Mouse (Mus musculus): Measurements from ENCODE around the gene H2afx. TPM values are rescaled to one million over a fixed set of nuclear protein-coding genes. Genes with fewer than 3 reads are reported as not detected.
A peak's percentile ranks its signal among the peaks of the same experiment; 100 is the strongest.
"Not testable (repeated sequence)": the region's sequence is repeated elsewhere in the genome, so short reads cannot be mapped to it uniquely, and the experiment has no call there.

The H2afx gene
- total RNA-seq, 2 experiments from 2014 or later, result 66.5 to 67.6 TPM

DNA sequence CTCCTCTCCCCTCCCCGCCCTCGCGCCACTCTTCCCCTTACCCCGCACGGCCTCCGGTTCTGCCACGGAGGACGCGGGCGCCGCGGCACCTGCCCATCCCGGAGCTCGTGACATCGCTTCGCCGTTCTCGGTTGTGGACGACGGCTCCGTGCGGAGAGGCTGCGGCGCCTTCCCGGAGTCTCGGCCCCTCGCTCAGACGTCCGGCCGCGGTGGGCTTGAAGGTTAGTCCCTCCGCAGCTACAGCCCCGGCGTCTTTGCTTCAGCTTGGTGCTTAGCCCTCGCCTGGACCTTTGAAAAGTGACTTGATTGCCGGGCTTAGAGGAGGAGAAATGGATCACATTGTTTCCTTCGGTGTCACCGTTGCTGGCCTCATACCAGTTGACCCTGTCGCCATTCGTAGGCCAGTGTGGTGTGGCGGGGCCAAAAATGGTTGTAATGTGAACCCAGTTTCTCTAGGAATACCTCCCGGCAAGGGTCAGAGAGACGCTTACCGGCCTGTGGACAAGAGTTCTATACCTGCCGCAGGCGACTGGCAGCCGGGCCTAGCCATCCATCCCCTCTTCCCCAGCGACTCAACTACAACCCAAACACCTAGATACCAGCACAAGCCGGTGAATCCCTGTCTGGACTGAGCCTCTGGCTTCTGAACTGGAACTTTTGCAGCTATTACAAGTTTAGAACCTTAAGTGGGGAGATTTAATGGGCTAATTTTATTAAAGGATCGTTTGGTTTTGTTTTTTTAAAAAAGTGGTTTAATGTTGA, 1.0 kb downstream of the H2afx start:
- intact Hi-C loops (cut with DNase I), result loop anchor here (10.0 kb wide), 1 partner anchor 211 kb away; no protein-coding TSS in a partner anchor
- peak in 1 of 2 experiments; percentile 34 for DNase-seq (ENCODE audit: extremely low spot score in 1 of 2, low spot score in 2 of 2)

DNA sequence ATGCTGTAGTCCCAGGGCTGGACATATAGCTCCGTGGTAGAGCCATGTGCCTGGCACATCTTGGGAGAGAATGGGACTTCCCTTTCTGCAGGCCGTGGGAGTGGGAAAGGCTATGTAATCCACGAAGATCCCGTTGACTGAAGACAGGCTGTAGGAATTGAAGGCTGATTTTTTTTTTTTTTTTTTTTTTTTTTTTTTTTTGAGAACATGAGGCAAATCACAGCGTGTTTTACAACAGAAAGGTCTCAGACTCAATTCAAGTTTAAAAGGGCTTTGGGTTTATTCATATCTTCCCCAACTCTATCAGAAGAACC, 1.6 kb downstream of the H2afx start:
- intact Hi-C loops (cut with DNase I), result loop anchor here (10.0 kb wide), 1 partner anchor 211 kb away; no protein-coding TSS in a partner anchor
- DNase-seq (ENCODE audit: extremely low spot score in 1 of 2, low spot score in 2 of 2), result no peak

DNA sequence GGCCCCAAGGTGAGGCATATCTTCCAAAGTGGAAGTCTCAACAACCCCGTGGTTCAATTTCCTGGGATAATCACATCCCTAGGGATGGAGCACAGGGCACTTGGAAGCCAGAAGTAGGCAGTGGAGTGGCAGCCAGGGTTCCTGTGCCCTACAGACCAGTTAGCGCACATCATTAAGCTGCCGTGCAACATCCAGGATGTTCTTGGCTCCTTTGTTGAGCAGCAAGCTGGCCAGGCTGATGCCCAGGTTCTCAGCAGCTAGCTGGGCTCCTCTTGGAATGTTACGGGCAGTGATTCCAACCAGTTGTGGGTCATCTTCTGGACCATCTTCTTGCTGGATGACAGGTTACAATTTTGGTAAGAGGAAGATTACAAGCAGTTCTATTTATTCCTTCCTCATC, 2.0 kb downstream of the H2afx start:
- intact Hi-C loops (cut with DNase I), result loop anchor here (10.0 kb wide), 1 partner anchor 212 kb away; no protein-coding TSS in a partner anchor
- not testable (repeated sequence) for DNase-seq (ENCODE audit: extremely low spot score in 1 of 2, low spot score in 2 of 2)

DNA sequence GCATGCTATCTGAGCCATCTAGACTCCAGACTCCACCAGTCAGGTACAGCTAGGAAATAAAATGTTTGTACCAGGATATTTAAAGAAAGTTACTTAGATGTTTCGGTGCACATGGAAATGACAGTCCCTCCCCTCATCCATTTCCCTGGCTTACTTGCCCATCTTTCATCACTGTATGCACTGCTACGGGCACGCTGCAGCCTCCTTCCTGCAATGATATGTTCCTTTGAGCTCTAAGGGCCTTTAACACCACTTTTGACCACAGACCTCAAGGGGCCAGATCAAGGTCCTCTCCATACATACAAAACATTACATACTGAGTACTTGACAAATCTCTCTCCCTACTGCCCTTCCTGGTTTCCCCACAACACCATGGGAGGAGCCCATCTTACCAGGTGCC, 2.5 kb downstream of the H2afx start:
- no peak for DNase-seq (ENCODE audit: extremely low spot score in 1 of 2, low spot score in 2 of 2)
- intact Hi-C loops (cut with DNase I), result loop anchor here (10.0 kb wide), 1 partner anchor 212 kb away; no protein-coding TSS in a partner anchor

- intact Hi-C loops (cut with DNase I), result loop anchor here (10.0 kb wide), 1 partner anchor 213 kb away; no protein-coding TSS in a partner anchor
- no peak for DNase-seq (ENCODE audit: extremely low spot score in 1 of 2, low spot score in 2 of 2)
Observed at GRCm38 (mm10) chr9:44337436-44338169, 3.1 kb downstream of the H2afx start.

DNA sequence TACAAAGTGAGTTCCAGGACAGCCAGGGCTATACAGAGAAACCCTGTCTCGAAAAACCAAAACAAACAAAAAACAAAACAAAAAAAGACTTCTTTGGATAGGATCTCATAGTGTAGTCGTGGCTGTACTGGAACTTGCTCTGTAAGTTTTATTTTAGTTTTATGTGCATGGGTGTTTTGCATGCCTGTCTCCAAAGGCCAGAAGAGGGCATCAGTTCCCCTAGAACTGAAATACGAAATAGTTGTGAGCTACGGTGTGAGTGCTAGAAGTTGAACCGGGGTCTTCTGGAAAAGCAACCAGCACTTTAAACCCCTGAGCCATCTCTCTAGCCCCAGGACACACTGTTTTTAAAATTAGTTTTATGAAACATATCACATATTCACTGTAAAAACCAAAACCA, 4.1 kb downstream of the H2afx start:
- intact Hi-C loops (cut with DNase I), result loop anchor here (10.0 kb wide), 1 partner anchor 214 kb away; no protein-coding TSS in a partner anchor
- no peak for DNase-seq (ENCODE audit: extremely low spot score in 1 of 2, low spot score in 2 of 2)

DNA sequence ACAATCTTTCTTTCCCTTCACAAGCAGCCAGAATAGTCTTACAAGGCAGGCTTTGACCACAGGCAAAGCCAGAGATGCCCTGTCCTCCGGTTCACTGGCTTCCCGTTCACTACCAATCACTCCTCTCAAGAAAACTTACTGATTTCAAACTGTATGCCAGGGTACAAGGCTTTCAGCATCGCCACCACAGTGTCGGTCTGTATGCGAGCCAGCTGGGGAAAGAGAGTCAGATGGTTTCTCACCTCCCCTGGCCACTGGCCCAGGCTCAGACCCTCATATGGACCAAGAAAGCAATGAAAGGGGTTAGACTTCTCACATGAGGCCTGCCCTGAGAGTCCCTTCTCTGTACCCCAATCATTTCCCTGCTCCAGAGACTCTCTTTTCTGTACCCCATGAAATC, 7.0 kb downstream of the H2afx start:
- intact Hi-C loops (cut with DNase I), result no loop called here
- DNase-seq (ENCODE audit: extremely low spot score in 1 of 2, low spot score in 2 of 2), result no peak

DNA sequence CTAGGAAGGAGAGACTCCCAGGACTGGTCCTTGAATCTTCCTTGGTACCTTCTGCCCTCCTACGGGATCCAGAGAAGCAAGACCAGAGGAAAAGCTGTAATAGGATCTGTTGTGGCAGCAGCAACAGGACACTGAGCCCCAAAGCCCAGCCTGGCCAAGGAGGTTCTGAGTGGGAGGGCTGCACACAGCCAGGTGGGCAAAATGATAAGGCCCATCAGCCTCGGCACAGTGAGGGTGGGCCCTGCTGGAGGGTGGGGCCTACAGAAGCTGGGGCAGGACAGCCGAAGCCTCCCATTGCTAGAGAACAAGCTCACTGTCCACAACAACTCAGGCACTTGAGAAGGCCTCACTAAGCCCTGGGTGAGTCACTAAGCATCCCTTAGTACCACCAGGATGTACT, 7.7 kb downstream of the H2afx start:
- no peak for DNase-seq (ENCODE audit: extremely low spot score in 1 of 2, low spot score in 2 of 2)
- intact Hi-C loops (cut with DNase I), result no loop called here

- no peak for DNase-seq (ENCODE audit: extremely low spot score in 1 of 2, low spot score in 2 of 2)
- intact Hi-C loops (cut with DNase I), result no loop called here
Observed at GRCm38 (mm10) chr9:44342605-44343004, 8.1 kb downstream of the H2afx start.

DNA sequence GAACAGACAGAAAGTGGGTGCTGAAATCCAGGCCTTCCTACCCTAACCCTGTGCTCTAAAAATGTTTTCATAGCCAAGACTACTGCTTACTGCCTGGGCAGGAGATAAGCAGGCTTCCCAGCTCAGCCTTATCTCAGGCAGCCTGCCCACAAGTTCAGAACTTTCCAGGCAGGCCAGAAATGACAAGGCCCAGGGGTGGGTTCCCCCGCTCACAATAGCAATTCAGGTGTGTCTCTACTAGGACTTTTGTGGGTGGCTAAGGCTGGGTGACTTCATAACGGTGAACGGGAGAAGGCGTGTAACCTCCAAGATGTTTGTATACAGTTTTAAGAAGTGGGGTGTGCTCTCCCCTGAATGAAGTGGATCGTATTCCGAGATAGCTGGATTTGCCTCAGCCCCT, 8.8 kb downstream of the H2afx start:
- no peak for DNase-seq (ENCODE audit: extremely low spot score in 1 of 2, low spot score in 2 of 2)
- intact Hi-C loops (cut with DNase I), result no loop called here

- DNase-seq (ENCODE audit: extremely low spot score in 1 of 2, low spot score in 2 of 2), result peak; percentile 85 to 93
Observed at GRCm38 (mm10) chr9:44343781-44344421, 9.4 kb downstream of the H2afx start, which contains the start of gene Hmbs. Hmbs (minus strand) TSS chr9:44344228.

DNA sequence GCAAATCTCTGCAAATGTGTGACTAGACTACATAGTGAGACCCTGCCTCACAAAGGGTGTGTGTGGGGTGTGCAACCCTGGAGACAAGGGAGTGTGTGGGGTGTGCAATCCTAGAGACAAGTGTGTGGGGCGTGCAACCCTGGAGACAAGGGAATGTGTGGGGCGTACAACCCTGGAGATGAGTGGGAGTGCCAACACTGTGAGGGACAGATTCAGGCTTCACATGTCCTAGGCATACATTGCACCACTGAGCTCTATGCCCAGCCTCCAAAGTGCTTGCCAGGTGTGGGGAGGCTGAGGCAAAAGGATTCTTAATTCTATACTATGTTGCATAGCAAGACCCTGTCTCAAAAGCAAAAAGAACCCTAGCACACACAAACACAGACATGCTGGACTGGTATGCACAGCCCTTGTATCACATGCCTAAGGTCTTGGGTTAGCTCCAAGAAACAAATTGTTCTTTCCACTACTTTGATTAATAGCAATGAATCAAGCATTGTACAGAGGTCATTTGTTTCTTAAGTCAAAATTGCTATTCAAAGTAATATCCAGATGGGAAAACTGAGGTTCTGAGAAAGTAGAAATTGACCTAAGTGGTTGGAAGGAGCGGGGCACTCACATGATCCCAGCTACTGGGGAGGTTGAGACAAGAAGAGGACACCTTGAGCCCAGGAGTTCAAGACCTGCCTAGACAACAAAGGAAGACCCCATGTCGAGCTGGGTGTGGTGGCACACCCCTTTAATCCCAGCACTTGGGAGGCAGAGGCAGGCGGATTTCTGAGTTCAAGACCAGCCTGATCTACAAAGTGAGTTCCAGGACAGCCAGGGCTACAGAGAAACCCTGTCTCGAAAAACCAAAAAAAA, 11.3 kb downstream of the H2afx start:
- intact Hi-C loops (cut with DNase I), result no loop called here
- no peak for DNase-seq (ENCODE audit: extremely low spot score in 1 of 2, low spot score in 2 of 2)

More at GRCm38 (mm10) chr9:44343781-44344421, 9.4 kb downstream of the H2afx start, which contains the start of gene Hmbs:
- intact Hi-C loops (cut with DNase I), result no loop called here

GRCm38 (mm10) chr9:44347166-44347565, 12.7 kb downstream of the H2afx start:
- no peak for DNase-seq (ENCODE audit: extremely low spot score in 1 of 2, low spot score in 2 of 2)
- intact Hi-C loops (cut with DNase I), result no loop called here

DNA sequence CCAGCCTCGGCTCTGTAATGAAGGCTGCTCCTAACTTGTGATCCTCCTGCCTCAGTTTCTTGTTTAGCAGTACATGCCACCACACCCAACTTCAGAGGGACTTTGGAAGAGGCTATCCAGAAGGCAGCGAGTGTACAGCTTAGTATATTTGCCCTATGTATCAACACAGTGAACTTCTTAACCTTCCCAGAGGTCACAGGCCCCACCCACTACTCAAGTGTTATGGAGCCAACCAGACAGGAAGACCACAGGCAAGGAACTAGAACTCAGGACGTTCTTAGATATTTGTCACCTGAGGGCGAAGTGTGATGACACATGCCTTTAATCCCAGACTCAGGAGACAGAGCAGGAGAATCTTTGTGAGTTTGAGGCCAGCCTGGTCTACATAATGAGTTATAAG, 13.1 kb downstream of the H2afx start:
- intact Hi-C loops (cut with DNase I), result no loop called here
- DNase-seq (ENCODE audit: extremely low spot score in 1 of 2, low spot score in 2 of 2), result no peak

GRCm38 (mm10) chr9:44348546-44348945, 14.1 kb downstream of the H2afx start:
- intact Hi-C loops (cut with DNase I), result no loop called here
- DNase-seq (ENCODE audit: extremely low spot score in 1 of 2, low spot score in 2 of 2), result no peak

DNA sequence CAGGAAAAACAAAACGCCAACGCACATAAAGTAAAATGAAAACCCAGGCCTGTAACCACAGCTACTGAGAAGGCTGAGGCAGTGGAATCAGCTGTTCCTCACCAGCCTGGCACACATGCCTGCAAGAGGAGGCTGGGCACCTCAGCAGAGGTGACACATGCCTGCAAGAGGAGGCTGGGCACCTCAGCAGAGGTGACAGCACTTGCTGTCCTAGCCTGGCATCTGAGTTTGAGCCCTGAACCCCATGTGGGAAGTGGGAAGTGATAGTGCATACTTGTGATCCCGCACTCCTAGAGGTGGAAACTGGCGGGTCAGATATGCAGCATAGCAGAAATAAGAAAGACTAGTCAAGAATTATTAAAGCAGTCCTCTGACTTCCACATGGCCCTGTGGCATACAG, 16.9 kb downstream of the H2afx start:
- intact Hi-C loops (cut with DNase I), result loop anchor here (1.0 to 5.0 kb wide), 2 partner anchors 36 to 217 kb away; partner anchors contain the start of gene Mcam

DNA sequence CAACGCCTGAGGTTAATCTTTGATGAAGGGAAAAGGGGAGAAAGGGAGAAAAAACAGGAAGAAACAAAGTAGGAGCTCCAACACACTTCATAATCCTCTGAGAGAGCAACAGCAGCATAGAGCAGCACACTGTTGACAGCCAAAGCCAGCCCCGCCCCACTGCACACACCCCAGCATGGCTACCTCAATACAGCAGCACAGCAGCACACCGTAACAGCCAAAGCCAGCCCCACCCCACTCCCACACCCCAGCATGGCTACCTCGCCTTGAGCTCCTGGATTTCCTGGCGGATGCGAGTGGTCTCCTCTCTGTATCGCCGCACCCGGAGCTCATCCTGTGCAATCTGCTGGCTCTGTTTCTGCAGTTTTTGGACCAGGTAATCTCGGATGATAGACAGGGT, 17.8 kb downstream of the H2afx start:
- no peak for DNase-seq (ENCODE audit: extremely low spot score in 1 of 2, low spot score in 2 of 2)
- intact Hi-C loops (cut with DNase I), result loop anchor here (5.0 kb wide), 1 partner anchor 35 kb away; no protein-coding TSS in a partner anchor

More for the DNA sequence above, 16.9 kb downstream of the H2afx start:
- DNase-seq (ENCODE audit: extremely low spot score in 1 of 2, low spot score in 2 of 2), result no peak

DNA sequence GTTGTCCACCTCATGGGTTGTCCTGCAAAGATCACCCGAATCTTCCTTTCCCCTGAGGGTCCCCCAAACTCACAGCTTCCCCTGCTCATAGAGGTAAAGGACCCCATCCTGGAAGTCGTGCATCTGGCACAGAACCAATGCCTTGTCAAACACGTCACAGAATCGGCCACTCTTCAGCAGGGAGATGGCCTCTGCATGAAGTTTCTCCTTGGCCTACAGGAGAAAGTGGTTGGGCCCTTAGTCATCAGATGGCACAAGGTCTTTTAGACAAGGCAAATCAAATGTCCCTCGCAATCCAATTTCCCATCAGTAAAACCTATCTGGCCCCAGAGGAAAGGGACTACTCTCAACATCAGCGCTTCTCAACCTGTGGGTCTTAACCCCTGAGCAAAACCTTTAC, 18.6 kb downstream of the H2afx start:
- intact Hi-C loops (cut with DNase I), result loop anchor here (5.0 kb wide), 1 partner anchor 34 kb away; no protein-coding TSS in a partner anchor
- no peak for DNase-seq (ENCODE audit: extremely low spot score in 1 of 2, low spot score in 2 of 2)

All from left cerebral cortex, postnatal 10 days (tissue).